Mouse (Mus musculus) urinary bladder, adult 18-20 months (tissue): ENCODE measurements around the gene Trim11.

Source experiments
- DNase-seq, 2 experiments: peaks; one replicate each; pipeline ENCODE4 v3.0.0; 2022; ENCODE audit warnings: low spot score in 2 of 2, mixed read lengths in 2 of 2

Trim11 gene

DNA sequence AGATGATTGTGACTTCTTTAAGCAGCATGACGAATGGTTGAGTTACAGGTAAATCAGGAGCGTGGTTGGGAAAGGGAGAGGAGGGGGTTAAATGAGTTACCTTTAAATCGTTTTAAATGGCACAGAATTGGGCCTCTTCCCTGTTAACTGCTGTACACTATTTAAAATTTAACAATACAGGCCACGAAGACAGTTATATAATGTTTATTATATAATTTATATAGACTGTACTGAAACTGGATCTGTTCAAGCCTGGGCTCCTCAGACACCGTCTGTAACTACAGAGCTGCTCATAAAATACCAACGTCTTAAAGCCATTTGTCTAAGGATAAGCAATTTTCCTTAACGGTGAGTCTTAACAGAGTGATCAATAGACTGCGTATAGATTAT, 22.0 kb upstream of the Trim11 start:
- no peak for DNase-seq

DNA sequence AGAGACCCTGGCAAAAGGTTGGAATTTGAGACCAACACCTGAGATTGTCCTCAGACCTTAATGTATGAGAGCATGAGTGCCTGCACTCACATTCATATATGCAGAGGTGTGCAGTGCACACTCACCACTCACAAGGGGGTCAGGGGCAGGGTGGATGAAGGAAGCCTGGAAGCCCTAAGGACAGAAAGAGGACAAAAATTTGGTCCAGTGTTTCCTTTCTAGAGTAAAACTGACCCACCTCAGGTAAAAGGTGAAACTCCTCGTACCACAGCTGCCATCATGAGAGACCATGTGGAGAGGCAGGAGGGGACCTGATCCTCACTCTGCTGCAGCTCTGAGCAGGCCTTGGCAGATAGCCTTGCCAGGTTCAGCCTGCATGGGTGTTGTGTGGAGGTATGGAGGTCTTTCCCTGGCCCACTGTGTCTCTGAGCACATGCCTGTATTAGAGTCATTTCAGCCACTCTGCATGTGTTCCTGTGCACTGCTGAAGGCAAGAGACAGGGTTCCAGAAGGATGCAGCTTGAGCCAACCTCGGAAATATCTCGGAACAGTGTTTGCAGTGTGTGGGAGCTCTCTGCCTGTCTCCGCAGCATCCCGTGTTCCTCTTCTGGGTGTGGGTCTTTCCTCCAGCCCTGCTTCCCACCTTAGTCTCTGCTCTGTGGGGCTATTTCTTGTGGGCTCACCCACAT, 20.5 kb upstream of the Trim11 start:
- no peak for DNase-seq

DNA sequence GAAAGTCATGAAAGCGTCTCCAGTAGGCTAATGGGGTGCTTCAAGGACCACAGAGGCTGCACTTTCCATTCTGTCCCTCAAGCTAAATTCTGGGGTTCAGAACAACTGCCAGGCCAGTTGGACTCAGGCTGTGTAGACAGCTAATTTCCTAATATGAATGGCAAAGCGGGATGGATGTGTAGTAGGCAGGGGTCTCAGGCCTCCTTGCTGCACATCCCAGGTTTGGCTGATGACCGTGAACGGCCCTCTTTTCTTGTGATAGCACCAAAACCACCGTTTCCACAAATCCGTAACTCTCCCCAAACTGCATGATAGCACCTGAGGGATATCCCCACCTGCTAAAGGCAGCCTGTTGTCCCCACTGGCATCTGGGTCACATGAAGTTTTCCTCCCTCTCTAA, 19.4 kb upstream of the Trim11 start:
- no peak for DNase-seq

- no peak for DNase-seq
These were observed 18.6 kb upstream of the Trim11 start for GRCm38 (mm10) chr11:58959186-58959825.

DNA sequence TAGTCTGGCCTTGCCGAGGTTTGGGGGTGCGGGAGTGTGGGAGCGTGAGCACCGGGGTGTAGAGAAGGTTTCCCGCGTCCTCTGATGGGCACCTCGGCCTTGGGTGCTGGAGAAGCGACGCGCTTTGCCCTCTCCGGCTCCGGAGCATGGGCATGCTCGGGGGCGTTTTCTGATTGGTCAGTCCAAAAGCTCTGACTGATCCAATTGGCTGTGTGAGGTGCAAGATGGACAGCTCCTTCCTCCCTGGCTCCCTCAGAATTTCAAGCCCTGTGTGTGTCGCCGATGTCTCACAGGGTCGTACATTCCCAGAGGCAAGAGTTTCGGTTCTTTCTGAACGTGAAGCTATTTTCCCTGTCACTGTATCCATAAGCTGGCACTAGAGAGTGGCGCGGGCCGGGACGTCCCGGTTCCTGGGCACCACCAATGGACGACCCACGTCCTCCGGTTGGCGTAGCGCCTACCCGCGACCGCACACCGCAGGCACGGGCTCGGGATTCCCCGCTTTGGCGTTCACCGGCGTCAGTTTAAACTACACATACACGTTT, 17.9 kb upstream of the Trim11 start:
- peak; percentile 59 to 64 for DNase-seq

- DNase-seq = no peak
These were observed 16.3 kb upstream of the Trim11 start for GRCm38 (mm10) chr11:58961364-58962177.

DNA sequence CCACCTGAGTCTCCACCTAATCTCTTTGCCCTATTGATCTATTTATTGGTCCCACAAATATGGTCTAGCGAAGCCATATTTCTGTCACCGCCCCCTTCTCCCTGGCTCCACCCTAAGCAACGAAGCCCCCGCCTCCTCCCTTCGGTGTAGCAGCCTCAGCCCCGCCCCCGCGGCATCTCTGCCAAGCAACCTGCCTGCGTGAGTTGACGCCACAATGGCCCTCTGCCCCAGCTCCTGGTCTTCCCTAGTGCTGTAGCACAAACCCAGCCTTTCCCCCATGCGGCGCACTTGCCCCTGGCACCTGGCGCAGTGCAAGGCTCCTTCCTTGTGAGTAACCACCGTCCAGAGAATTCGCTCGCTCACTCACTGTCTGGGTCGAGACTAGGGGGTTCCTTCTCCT, 14.3 kb upstream of the Trim11 start:
- no peak for DNase-seq

DNA sequence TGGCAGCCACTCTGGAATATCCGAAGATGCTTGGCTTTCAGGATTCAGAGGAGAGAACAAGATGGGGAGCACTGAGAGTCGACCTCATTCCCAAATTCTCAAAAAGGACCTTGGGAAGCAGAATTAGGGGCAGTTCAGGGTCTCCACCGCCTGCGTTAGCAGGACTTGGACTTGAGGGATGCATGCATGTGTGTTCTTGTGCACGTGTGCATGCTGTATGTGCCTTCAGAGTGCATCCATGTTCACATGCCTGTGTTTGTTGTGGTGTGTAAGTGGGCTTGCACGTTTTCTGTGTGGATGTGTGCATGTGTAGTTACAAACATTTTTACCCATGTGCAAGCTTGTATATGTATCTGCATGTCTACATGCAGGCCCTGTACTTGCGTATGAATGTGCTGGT, 13.7 kb upstream of the Trim11 start:
- no peak for DNase-seq

- DNase-seq = no peak
These were observed 12.7 kb upstream of the Trim11 start for GRCm38 (mm10) chr11:58965001-58965760.

GRCm38 (mm10) chr11:58967346-58967745, 10.5 kb upstream of the Trim11 start:
- DNase-seq = no peak

DNA sequence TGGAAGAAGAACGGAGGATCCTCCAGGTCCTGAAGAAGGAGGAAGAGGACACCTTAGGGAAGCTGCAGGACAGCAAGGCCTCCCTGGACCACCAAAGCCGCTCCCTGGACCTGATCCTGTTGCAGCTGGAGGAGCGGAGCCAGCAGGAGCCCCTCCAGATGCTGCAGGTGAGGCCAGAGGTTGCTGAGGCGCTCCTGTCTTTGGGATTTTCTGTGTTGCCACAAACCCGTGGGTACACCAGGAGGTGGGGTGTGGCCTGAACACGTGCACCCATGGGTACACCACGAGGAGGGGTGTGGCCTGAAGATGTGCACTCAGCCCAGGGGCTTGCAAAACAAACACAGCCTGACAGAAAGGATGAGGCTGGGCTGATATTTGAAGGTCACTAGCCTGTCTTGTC, 9.3 kb upstream of the Trim11 start:
- no peak for DNase-seq

DNA sequence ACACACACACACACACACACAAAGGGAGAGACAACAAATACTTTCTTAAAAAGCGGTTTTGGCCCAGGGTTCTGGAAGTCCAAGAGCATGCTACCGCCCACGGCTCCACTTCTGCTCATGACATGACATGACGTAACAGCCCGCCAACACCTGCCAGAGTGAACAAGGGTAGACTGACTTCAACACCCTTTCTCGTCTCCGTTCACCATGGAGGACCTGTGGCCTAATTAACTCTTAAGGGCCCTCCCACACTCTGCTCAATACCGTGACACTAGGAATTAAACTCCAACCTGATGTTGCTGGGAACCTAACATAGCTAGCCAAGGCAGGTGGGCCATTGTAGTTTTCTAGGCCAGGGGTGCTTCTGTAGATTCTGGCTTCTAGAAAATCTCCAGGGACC, 8.9 kb upstream of the Trim11 start:
- no peak for DNase-seq

GRCm38 (mm10) chr11:58969659-58970058, 8.2 kb upstream of the Trim11 start:
- DNase-seq = no peak

DNA sequence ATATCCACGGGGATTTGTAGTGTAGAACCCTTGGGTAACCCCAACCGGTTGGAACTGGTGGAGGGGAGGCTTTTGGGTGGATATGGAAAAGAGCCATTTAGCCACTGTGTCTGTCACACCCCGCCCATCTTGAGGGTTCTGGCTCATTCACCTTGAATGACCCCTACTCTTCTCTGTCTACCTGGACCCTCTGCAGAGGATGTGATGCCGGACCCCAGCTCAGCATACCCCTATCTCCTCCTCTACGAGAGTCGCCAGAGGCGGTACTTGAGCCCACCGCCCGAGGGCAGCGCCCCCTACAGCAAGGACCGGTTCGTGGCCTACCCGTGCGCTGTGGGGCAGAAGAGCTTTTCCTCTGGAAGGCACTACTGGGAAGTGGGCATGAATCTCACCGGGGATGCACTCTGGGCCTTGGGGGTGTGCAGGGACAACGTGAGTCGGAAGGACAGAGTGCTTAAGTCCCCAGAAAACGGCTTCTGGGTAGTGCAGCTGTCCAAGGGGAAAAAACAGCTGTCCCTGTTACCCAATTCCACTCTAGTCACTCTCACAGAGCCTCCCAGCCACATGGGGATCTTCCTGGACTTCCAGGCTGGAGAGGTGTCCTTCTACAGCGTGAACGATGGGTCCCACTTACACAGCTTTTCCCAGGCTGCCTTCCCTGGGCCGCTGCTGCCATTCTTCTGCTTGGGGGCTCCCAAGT, 6.9 kb upstream of the Trim11 start:
- no peak for DNase-seq

- DNase-seq = no peak
These were observed 6.1 kb upstream of the Trim11 start for GRCm38 (mm10) chr11:58971796-58972195.

- no peak for DNase-seq
These were observed 3.5 kb upstream of the Trim11 start for GRCm38 (mm10) chr11:58974414-58974813.

- no peak for DNase-seq
These were observed 743 bp upstream of the Trim11 start for GRCm38 (mm10) chr11:58977150-58977549.

- DNase-seq = peak in 1 of 2 experiments; percentile 39
These were observed 276 bp upstream of the Trim11 start for GRCm38 (mm10) chr11:58977607-58978026.

GRCm38 (mm10) chr11:58978706-58979030, 775 bp downstream of the Trim11 start:
- no peak for DNase-seq

- no peak for DNase-seq
These were observed 1.3 kb downstream of the Trim11 start for GRCm38 (mm10) chr11:58979183-58979582.

- peak; percentile 32 to 73 for DNase-seq
These were observed 1.8 kb downstream of the Trim11 start for GRCm38 (mm10) chr11:58979661-58980060.
